Mouse (Mus musculus) adrenal gland, adult 18-20 months (tissue): ENCODE data around the gene Efna2. TPM values are rescaled to one million over a fixed set of nuclear protein-coding genes. Genes with fewer than 3 reads are reported as not detected.

Source experiments
- DNase-seq, 2 experiments: peaks; one replicate each; pipeline ENCODE4 v3.0.0; 2021 to 2022; ENCODE audit warnings: low spot score in 2 of 2
- total RNA-seq, 2 experiments: library from RNA; stranded (reverse); gene quantifications; 1 replicate in 1 of 2; 2 replicates in 1 of 2; pipeline ENCODE4 v1.2.3; 2021

The Efna2 gene
- total RNA-seq, 2 experiments from 2014 or later, result 1.3 to 2.1 TPM

- peak; percentile 84 to 85 for DNase-seq
Measured at GRCm38 (mm10) chr10:80141786-80142529, 37.3 kb upstream of the Efna2 start.

DNA sequence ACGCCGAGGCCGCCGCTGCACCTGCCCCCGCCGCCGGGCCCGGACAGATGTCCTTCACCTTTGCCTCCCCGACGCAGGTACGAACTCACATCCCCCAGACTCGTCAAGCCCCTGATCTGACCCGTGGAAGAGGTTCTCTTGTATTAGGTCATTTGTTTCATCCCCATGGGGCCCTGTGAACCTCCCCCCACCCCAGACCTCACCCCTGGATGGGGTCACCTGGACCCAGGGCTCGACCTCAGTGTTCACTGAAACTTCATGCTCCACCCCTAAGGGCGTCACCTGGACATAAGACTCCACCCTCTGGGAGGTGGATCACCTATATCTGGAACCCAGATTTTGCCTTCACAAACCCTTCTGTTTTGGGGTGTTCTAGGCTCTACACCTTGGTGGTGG lies 36.8 kb upstream of the Efna2 start:
- peak in 1 of 2 experiments; percentile 56 for DNase-seq

DNA sequence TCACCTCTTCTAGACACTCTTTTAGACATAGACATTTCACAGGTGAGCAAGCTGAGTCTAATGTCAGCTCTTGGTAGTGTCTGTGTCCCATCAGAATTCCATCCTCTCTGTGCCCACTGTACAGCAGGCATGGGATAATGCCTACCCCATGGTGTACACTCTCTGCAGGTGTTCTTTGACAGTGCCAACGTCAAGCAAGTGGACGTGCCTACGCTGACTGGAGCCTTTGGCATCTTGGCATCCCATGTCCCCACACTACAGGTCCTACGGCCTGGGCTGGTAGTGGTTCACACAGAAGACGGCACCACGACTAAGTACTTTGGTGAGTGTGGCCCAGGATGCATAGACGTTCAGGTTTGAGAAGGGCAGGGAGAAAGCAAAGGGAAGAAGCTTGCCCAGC lies 35.6 kb upstream of the Efna2 start:
- no peak for DNase-seq

DNA sequence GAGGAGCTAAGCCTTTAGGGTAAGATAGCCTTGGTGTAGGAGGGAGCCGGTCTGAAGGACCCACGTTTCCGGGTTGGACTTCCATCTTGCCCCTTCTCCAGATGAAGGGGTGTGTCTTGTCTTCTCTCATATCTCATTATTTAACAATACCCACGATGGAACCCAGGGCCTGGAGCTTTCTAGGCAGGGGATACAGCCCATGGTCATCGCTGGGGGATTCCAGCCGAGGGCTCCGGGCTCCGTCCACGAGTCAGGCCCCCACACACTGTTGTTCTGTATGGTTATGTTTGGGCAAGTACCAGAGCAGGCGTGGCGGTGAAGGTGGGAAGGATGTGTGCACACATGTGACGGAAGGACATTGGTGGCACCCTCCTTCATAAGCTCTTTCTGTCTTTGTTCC lies 35.1 kb upstream of the Efna2 start:
- no peak for DNase-seq

GRCm38 (mm10) chr10:80144864-80145838 lies 34.1 kb upstream of the Efna2 start:
- DNase-seq, result peak; percentile 69 to 77

DNA sequence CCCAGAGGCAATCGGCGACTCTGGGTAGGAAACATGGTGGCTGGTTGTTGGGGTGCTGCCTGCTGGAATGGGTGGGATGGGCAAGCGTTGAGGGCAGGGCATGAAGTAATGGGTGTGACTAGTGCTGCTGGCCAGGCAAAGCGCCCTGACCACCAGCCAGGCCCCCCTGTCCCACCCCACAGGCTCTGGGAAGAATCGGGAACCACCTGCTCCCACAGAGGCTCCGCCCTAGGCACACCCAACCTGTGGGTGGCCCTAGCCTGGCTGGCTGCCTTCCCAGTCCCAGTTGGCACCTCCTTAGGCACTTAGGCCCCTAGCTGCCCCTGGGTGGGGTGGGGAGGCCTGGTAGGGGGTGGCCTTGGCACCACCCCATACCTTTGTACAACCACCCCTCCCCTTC lies 33.4 kb upstream of the Efna2 start:
- no peak for DNase-seq

DNA sequence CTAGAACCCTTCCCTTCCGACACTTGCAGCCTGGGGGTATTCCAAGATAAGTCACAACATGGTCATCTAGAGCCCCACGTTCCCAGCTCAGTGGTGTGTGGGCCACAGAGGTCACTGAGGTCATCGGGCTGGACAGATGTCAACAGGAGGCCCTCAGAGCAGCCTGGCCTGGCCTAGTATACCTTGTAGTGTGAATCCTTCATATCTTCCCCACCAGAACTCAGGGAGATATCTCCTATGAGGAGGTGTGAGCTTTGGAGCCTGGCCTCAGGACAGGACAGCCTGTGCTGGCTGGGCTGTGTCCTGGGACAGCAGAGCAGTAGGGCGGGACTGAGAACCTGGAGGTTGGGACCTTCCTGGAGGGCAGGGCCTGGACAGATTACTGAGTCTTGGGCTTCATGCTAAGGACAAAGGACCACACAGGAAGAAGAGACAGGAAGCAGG lies 32.7 kb upstream of the Efna2 start:
- DNase-seq, result no peak

DNA sequence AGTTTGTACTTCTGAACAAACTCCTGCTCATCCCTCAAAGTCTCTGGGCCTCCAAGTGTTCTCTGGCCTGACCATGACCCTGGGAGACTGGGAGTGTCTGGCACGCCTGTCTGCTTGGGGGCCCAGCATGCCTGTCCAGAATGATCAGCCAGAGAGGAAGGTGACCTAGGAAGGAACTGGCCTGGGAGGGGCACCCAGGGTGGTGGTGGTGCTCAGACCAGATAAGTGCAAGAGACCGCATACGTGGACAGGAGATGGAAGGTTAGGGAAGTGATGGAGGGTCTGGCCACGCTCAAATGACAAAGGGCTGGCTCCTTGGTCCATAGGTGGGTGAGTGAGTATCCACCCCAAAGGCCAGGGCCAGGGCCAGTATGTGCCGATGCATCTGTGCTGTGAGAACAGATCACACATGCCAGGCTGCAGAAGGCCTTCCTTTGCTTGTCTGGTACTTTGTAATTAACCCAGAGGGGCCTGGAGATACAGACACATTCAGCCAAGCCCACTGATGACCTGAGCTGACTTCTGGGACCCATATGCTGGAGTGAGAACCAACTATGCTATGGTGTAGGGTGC lies 32.0 kb upstream of the Efna2 start:
- DNase-seq, result no peak

DNA sequence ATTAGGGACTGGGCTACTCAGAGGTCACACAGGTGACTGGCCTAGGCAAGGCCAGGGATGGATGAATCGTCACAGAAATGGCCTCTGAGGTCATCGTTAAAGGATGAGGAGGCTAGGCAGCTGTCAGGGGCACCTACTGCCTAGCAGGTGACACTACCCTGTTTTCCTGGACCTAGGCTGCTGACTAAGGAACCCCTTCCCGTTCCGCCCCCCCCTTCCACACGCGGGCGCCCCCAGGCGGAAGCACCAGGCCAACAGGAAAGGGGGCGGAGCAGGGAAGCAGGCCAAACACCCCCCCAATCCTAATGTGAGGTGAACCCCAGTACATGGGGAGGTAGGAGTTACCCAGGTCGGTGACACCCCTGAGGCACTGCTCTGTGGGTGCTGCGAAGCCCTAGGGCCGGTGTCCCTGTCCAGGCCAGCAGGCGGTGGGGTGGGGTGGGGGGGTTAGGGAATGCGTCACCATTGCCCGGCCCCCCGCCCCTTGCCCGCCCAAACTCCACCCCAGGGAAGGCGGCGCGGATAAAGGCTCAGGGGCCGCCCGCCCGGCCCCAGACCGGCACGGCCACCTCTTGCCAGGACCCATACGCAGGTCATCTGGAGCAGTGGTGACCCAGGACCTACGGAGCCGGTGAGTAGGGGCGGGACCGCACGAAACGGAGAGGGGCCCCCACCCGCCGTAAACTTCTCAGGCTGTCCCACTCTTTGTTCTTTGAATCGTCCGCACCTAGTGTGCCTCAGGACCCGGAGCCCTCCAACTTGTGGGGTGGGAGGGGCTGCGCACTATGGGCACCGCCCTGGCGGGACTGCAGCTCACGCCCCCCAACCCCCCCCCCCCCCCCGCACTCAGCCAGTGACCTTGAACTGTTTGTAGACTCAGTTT lies 31.3 kb upstream of the Efna2 start, which contains the start of gene Midn:
Midn (plus strand) TSS at position 554 of the 883 bp plus-strand sequence.
- peak; percentile 89 to 93 for DNase-seq

DNA sequence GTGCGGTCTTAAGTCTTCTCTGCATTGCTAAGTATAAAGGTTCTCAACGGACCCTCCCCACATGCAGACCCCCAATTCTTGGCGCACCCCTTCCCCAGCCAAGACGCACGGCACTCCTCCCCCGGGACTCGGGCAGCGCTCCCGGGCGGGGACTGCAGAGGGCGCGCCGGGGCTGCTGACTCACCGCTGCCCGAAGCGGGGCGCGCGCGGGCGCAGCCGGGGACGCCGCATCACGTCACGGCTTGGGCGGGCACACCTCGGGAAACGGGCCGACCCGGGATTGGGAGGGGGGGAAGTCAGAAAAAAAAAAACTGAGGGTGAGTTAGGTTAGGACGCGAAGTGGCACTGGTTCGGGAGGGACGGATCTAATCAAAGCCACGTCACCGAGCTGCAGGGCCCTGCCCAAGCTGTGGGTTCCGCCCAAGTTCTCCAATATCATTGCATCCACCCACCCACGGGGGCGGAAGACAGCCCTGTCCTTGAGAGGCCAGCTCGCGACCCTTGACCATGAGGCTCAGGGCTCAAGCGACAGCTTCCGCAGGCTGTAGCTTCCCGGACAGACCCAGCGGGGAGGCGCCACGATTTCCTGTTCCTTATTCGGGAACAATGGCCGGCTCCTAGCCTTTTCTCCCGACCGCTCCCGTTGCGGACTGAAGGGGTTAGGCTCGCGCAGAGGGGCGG lies 30.5 kb upstream of the Efna2 start:
- DNase-seq, result peak; percentile 95 to 96

DNA sequence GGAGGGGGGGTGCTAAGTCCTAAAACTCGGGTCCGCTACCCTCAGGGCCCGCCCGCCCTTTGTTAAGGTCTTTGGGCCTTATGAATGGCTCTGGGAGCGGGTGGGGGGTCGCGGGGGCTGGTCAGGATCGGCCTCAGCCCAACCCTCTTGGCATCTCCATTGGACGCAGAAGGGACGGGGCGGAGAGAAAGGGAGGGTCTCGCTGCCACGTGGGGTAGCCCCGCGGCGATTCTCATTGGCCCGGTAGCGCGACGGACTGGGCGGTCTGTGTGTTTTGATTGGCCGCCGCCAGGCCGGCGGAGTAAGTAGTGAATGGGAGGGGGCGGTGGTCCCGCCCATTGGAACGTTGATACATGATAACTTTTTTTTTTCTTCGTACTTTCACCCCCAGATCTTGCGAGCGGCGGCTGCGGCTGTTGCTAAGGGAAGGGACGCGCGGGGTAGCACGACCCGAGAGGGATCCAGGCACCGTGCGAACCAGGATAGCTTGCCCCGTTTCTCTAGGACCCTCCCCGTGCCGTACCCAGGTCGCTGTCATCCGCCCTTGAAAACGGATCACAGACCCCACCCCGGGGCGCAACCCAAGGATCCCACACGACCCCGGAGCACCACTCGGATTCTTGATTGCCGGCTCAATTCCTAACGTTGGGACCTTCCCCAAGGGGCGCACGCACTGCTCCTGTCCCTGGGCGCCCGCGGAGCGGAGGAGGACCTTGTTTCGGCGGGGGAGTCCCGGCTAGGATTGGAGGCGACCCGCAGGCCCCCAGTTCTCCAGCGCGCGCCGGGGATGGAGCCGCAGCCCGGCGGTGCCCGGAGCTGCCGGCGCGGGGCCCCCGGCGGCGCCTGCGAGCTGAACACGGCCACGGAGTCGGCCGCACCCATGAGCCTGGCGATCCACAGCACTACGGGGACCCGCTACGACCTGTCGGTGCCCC lies 29.7 kb upstream of the Efna2 start:
- peak; percentile 88 to 91 for DNase-seq

- peak in 1 of 2 experiments; percentile 65 for DNase-seq
Measured at GRCm38 (mm10) chr10:80150226-80151210, 28.8 kb upstream of the Efna2 start.

GRCm38 (mm10) chr10:80151211-80152034 lies 27.9 kb upstream of the Efna2 start:
- DNase-seq, result peak; percentile 63 to 70

DNA sequence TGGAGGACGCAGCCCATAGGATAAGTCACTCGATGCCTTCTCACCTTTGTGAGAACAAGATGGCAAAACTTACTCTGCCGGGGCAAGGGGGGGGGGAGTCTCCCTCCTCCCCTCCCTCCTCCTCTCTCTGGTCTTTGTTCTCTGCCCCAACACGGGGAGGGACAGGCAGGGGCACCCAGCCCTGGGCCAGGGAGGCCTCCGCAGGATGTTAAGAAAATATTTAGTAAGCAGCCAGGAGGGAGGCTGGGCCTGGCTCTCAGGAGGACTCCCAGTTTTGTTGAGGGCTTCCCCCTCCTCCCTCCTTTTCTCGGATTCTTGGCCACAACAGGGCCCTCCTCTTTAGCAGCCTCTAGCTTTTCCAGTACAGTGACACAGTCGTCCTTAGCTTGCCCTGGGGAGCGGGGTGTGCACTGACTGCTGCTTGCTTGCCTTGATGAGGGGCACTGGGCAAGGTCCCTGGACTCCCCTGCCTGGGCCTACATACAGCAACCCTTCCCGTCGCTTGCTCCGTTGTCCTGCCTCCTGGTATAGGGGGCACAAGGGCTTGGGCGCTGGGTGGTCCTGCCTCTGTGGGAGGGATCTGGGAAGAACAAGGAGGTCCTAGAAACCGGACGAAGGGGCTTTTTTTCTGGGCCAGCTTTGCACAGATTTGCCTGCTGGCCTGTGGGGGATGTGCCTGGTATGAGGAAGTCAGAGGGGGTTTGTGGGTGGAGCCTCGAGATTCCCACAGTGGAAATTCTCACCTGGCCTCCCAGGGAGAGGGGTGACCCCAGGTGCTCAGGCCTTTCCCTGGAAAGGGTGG lies 27.0 kb upstream of the Efna2 start:
- DNase-seq, result peak in 1 of 2 experiments; percentile 25

DNA sequence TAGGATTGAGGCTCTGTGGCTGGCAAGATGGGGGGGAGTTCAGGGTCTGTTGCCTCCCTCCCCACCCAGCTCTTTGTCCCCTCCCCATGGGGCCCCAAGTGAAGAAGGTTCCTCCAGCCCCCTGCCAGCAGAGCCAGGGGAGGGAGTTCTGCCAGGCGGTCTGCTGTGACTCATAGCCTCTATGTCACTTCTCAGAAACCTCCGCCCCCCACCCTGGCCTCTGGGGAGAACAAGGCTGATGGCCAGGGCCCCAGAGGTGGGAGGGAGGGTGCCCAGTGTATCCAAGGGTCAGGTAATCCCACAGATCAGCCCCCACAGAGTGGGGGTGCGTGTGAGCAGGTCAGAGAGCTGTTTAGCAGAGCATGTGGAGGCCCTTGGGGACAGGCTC lies 26.4 kb upstream of the Efna2 start:
- DNase-seq, result peak in 1 of 2 experiments; percentile 62

GRCm38 (mm10) chr10:80153713-80154112 lies 25.6 kb upstream of the Efna2 start:
- peak in 1 of 2 experiments; percentile 27 for DNase-seq
